Mouse (Mus musculus): ENCODE results near the gene Acsl6. TPM values are rescaled to one million over a fixed set of nuclear protein-coding genes. Genes with fewer than 3 reads are reported as not detected.

The Acsl6 gene
- polyA plus RNA-seq, 1 experiment from 2014 or later = 11.3 TPM

Other genes starting within 250 kb of the Acsl6 start
- 49.5 and 53.1 TPM in 2 replicates for gene Pdlim4, start 234.8 kb upstream of the Acsl6 start, polyA plus RNA-seq (2016; fragmentation: Nextera tagmentation; extraction: Ambion mirVana)
- 15.9 and 19.7 TPM in 2 replicates for gene P4ha2, start 203.7 kb upstream of the Acsl6 start, polyA plus RNA-seq (2016; fragmentation: Nextera tagmentation; extraction: Ambion mirVana)
- not detected in 2 replicates for gene Csf2, start 54.1 kb upstream of the Acsl6 start, polyA plus RNA-seq (2016; fragmentation: Nextera tagmentation; extraction: Ambion mirVana)
- not detected in 2 replicates for gene Il3, start 36.5 kb upstream of the Acsl6 start, polyA plus RNA-seq (2016; fragmentation: Nextera tagmentation; extraction: Ambion mirVana)
- gene Meikin, start 66.9 kb downstream of the Acsl6 start, polyA plus RNA-seq (2016; fragmentation: Nextera tagmentation; extraction: Ambion mirVana) = not detected in 2 replicates
- 8.1 and 8.9 TPM in 2 replicates for gene Fnip1, start 134.4 kb downstream of the Acsl6 start, polyA plus RNA-seq (2016; fragmentation: Nextera tagmentation; extraction: Ambion mirVana)
- 31.3 and 31.7 TPM in 2 replicates for gene Rapgef6, start 219.0 kb downstream of the Acsl6 start, polyA plus RNA-seq (2016; fragmentation: Nextera tagmentation; extraction: Ambion mirVana)

Data from forebrain, embryonic 10.5 days (tissue).